Mouse (Mus musculus): ENCODE measurements around the gene Eed.

Gene Eed

DNA sequence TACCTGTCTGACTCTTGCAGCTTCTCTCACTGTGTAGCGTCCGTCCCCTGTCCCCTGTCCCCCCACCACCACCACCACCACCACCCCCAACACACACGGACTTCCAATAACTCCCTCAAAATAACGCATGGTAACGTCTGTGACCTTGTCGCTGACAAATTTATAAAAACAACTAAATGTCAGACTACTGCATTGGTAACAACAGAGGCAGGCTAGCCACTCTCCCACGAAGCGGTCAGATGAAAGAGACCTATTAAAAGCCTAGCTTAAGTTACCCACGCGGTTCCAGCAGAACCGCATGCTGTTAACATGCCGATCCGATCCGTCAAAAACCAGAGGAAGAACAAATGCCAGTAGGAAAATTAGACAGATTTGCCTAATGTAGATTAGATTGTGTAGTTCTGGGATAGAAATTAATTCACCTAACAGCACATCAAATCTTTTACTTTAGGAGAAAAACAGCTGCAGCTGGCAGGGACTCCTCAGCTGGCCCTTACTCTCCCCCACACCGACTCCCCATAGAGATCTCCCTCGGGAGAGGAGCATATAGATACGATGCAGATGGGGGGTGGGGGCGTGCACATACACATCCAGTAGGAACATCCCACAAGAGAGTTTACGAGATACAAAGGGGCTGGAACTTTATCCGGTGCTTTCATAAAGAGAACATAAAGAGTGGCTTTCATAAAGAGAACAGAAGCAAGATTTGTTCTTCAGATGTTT, 71.7 kb downstream of the Eed start:
- DNase-seq (ENCODE audit: low spot score in 2 of 2): no peak

DNA sequence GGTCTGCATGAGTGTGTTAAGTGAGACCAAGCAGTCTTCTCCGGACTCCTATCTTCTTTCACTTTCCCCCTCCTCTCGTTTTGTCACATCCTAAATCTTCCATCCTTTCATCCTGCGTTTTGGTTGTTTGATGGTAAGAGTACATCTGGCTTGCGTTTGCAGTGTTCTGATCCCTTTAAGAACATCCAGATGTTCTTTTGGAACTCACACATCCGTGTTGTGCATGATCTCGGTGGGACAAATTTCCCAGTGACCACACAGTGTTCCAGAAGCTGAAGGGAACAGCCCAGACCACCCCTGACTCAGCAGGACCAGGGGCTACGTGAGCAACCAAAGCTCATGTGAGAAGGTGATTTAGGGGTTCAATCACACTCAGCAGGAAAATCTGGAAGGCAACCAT, 72.4 kb downstream of the Eed start:
- no peak for DNase-seq (ENCODE audit: low spot score in 2 of 2)

DNA sequence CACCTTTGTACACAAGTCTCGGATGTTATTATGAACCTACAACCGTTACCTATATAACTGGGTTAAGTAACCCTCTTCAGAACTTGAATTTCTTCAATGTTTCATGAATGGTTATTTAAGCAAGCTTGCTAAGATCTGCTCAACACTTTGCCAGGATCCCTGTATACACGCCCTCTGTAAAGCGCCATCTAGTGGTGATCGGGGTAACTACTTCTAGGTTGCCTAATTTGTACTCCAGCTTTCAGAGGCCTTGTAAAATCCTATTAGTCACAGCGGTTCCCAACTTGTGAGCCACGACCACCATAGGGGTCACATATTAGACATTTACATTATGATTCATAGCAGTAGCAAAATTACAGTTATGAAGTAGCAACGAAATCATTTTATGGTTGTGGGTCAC, 72.8 kb downstream of the Eed start:
- peak; percentile 64 to 82 for DNase-seq (ENCODE audit: low spot score in 2 of 2)
